In genomic region chr14:50798512-50798911, GRCm38 (mm10) we compare ENCODE assay signal across 11 mouse cellular contexts. TPM values are rescaled to one million over a fixed set of nuclear protein-coding genes. Genes with fewer than 3 reads are reported as not detected.
DNase-seq lines count a peak whose midpoint lies in the region; ATAC-seq and TF ChIP-seq lines count a peak whose summit lies in the region.
"Had no signal": no experiment of that assay in that cellular context is flagged by ENCODE, and none has a peak within 500 bp of the region (broad histone marks: within the 10 kb centered on the region; RNA-seq: fewer than 3 reads in every experiment).

No protein-coding gene starts in this region.

- H3K36me3 ChIP-seq in midbrain, postnatal 0 days (ENCODE audit: insufficient read depth, low read length), result no peaks in the 10 kb centered on the region
- no peaks in the 10 kb centered on the region for H3K36me3 ChIP-seq in midbrain, embryonic 13.5 days
- H3K36me3 ChIP-seq in stomach, postnatal 0 days (ENCODE audit: control insufficient read depth, insufficient read depth, low read length), result no peaks in the 10 kb centered on the region

- 65% methylated on average over 2 of the region's 2 CpGs for WGBS in midbrain, postnatal 0 days
- WGBS in midbrain, embryonic 13.5 days, result 58% methylated on average over 2 of the region's 2 CpGs
- whole genome bisulfite sequencing in stomach, postnatal 0 days, result 51% methylated on average over 2 of the region's 2 CpGs

- H3K9me3 ChIP-seq in midbrain, postnatal 0 days (ENCODE audit: low read length), result no peaks in the 10 kb centered on the region
- H3K9me3 ChIP-seq in midbrain, embryonic 13.5 days, result no peaks in the 10 kb centered on the region
- no peaks in the 10 kb centered on the region for H3K9me3 ChIP-seq in stomach, postnatal 0 days (ENCODE audit: control insufficient read depth, low read length)

- no peak for DNase-seq in gastrocnemius, adult 2 months
- no peak for DNase-seq in gastrocnemius, adult 8-10 months (ENCODE audit: low spot score in 2 of 2)
- peak; percentile 17 for DNase-seq in midbrain, postnatal 0 days (ENCODE audit: low spot score)
- DNase-seq in stomach, postnatal 0 days (ENCODE audit: low spot score), result no peak
- no peak for DNase-seq in cerebellum, postnatal 25 days
- DNase-seq: cerebellum, adult 11-12 months had no signal

- no peak overlapping the region for H3K4me3 ChIP-seq in gastrocnemius, adult 2 months
- no peak overlapping the region for H3K4me3 ChIP-seq in midbrain, postnatal 0 days (ENCODE audit: low read depth, low read length)
- H3K4me3 ChIP-seq in midbrain, embryonic 13.5 days (replicated peaks), result no peak overlapping the region
- H3K4me3 ChIP-seq in stomach, postnatal 0 days (ENCODE audit: low read depth, low read length), result no peak overlapping the region
- H3K4me3 ChIP-seq: myocyte had no signal

- no peaks in the 10 kb centered on the region for H3K4me1 ChIP-seq in midbrain, postnatal 0 days (ENCODE audit: insufficient read depth, low read length)
- 0 out of 2 replicates have a peak, but pooled peaks cover 2% of the 10 kb centered on the region for H3K4me1 ChIP-seq in midbrain, embryonic 13.5 days (replicated peaks)
- no peaks in the 10 kb centered on the region for H3K4me1 ChIP-seq in stomach, postnatal 0 days (replicated peaks; ENCODE audit: control insufficient read depth, insufficient read depth)

- no peaks in the 10 kb centered on the region for H3K27me3 ChIP-seq in midbrain, postnatal 0 days (ENCODE audit: insufficient read depth, low read length)
- H3K27me3 ChIP-seq in midbrain, embryonic 13.5 days, result no peaks in the 10 kb centered on the region
- no peaks in the 10 kb centered on the region for H3K27me3 ChIP-seq in stomach, postnatal 0 days (ENCODE audit: control insufficient read depth, insufficient read depth, low read length)

- intact Hi-C loops in gastrocnemius, adult 2 months (cut with DNase I), result no loop called here

- H3K9ac ChIP-seq in midbrain, postnatal 0 days (replicated peaks; ENCODE audit: low read length, poor library complexity, severe bottlenecking), result no peak overlapping the region
- H3K9ac ChIP-seq in midbrain, embryonic 13.5 days (replicated peaks), result no peak overlapping the region
- H3K9ac ChIP-seq in stomach, postnatal 0 days (ENCODE audit: low read length), result no peak overlapping the region

- no peak for TF ChIP-seq EP300 in stomach, postnatal 0 days (optimal IDR thresholded peaks at IDR 0.05)

- peak; percentile 41 for TF ChIP-seq CTCF in gastrocnemius, adult 2 months (IDR thresholded peaks at IDR 0.05)
- TF ChIP-seq CTCF in midbrain, postnatal 0 days (IDR thresholded peaks at IDR 0.05), result peak; percentile 62
- peak; percentile 61 for TF ChIP-seq CTCF in stomach, postnatal 0 days (IDR thresholded peaks at IDR 0.05; ENCODE audit: low read depth)

- ATAC-seq in midbrain, postnatal 0 days (ENCODE audit: low FRiP score), result no peak
- no peak for ATAC-seq in midbrain, embryonic 13.5 days
- ATAC-seq in erythroid progenitor cell, adult 5-6 weeks (replicated peaks; ENCODE audit: low FRiP score, poor library complexity, severe bottlenecking), result peak; percentile 70
- ATAC-seq in stomach, postnatal 0 days (ENCODE audit: low FRiP score, low TSS enrichment), result no peak
- ATAC-seq in inflammation-experienced regulatory T-cells, adult 6 months, result no peak

- no peak overlapping the region for H3K27ac ChIP-seq in gastrocnemius, adult 2 months
- no peak overlapping the region for H3K27ac ChIP-seq in midbrain, postnatal 0 days (ENCODE audit: low read depth, low read length)
- no peak overlapping the region for H3K27ac ChIP-seq in midbrain, embryonic 13.5 days
- H3K27ac ChIP-seq in stomach, postnatal 0 days (replicated peaks), result no peak overlapping the region

- H3K4me2 ChIP-seq in midbrain, postnatal 0 days (ENCODE audit: low read depth, low read length, poor library complexity, severe bottlenecking), result no peak overlapping the region
- no peak overlapping the region for H3K4me2 ChIP-seq in midbrain, embryonic 13.5 days (replicated peaks)
- no peak overlapping the region for H3K4me2 ChIP-seq in stomach, postnatal 0 days (replicated peaks; ENCODE audit: low read depth)

RNA-seq across cellular contexts. Expression of gene Ccnb1ip1, which starts 9.0 kb away (rescaled TPM):
- total RNA-seq in gastrocnemius, adult 2 months (2021), result not detected
- not detected for total RNA-seq in gastrocnemius, adult 8-10 months (2022)
- not detected in 2 replicates for total RNA-seq in midbrain, postnatal 0 days (2014; rRNA removed)
- polyA plus RNA-seq in midbrain, postnatal 0 days (2015; fragmentation: Nextera tagmentation; extraction: Ambion mirVana), result not detected in 2 replicates
- polyA plus RNA-seq in midbrain, embryonic 13.5 days (2015; fragmentation: Nextera tagmentation; extraction: Ambion mirVana), result 0.11 TPM in 1 of 2 replicates, not detected in the other
- total RNA-seq in erythroid progenitor cell, adult 5-6 weeks (2015; ENCODE audit: low replicate concordance), result not detected in 2 replicates
- not detected in 2 replicates for total RNA-seq in erythroid progenitor cell, adult 5-6 weeks (2017; ENCODE audit: low replicate concordance)
- not detected in 2 replicates for polyA plus RNA-seq in stomach, postnatal 0 days (2015; fragmentation: Nextera tagmentation; extraction: Ambion mirVana)
- polyA plus RNA-seq in inflammation-experienced regulatory T-cells, adult 6 months (2017; shearing (Covaris generic)), result not detected
- polyA plus RNA-seq: liver, adult 2 months had no signal

RNA-seq across cellular contexts. Expression of gene Parp2, which starts 9.1 kb away (rescaled TPM):
- total RNA-seq in gastrocnemius, adult 2 months (2021), result 10 to 100 TPM; 10.2 TPM
- total RNA-seq in gastrocnemius, adult 8-10 months (2022), result 10 to 100 TPM in 1 of 4 experiments, 1 to 10 TPM in 3; 7.9 to 10.2 (median 8.3) TPM
- total RNA-seq in midbrain, postnatal 0 days (2014; rRNA removed), result 16.3 and 23.5 TPM in 2 replicates
- 30.7 and 32.7 TPM in 2 replicates for polyA plus RNA-seq in midbrain, postnatal 0 days (2015; fragmentation: Nextera tagmentation; extraction: Ambion mirVana)
- polyA plus RNA-seq in midbrain, embryonic 13.5 days (2015; fragmentation: Nextera tagmentation; extraction: Ambion mirVana), result 48.4 and 50.6 TPM in 2 replicates
- total RNA-seq in erythroid progenitor cell, adult 5-6 weeks (2015; ENCODE audit: low replicate concordance), result 18.0 and 29.3 TPM in 2 replicates
- total RNA-seq in erythroid progenitor cell, adult 5-6 weeks (2017; ENCODE audit: low replicate concordance), result 32.5 and 63.5 TPM in 2 replicates
- polyA plus RNA-seq in stomach, postnatal 0 days (2015; fragmentation: Nextera tagmentation; extraction: Ambion mirVana), result 27.9 and 28.7 TPM in 2 replicates
- 100 to 1,000 TPM in 2 of 3 experiments, 10 to 100 TPM in 1; 75.1 to 115 (median 101) TPM for polyA plus RNA-seq in inflammation-experienced regulatory T-cells, adult 6 months (2017; shearing (Covaris generic))

RNA-seq across cellular contexts. Expression of gene Ttc5, which starts 13.2 kb away (rescaled TPM):
- 1 to 10 TPM; 6.2 to 6.4 TPM for total RNA-seq in gastrocnemius, adult 2 months (2021)
- 1 to 10 TPM; 3.7 to 6.8 (median 5.7) TPM for total RNA-seq in gastrocnemius, adult 8-10 months (2022)
- 83.9 and 109 TPM in 2 replicates for total RNA-seq in midbrain, postnatal 0 days (2014; rRNA removed)
- 93.1 and 97.8 TPM in 2 replicates for polyA plus RNA-seq in midbrain, postnatal 0 days (2015; fragmentation: Nextera tagmentation; extraction: Ambion mirVana)
- polyA plus RNA-seq in midbrain, embryonic 13.5 days (2015; fragmentation: Nextera tagmentation; extraction: Ambion mirVana), result 130 and 136 TPM in 2 replicates
- 13.3 and 21.4 TPM in 2 replicates for total RNA-seq in erythroid progenitor cell, adult 5-6 weeks (2015; ENCODE audit: low replicate concordance)
- total RNA-seq in erythroid progenitor cell, adult 5-6 weeks (2017; ENCODE audit: low replicate concordance), result 12.3 and 18.5 TPM in 2 replicates
- 35.1 and 37.0 TPM in 2 replicates for polyA plus RNA-seq in stomach, postnatal 0 days (2015; fragmentation: Nextera tagmentation; extraction: Ambion mirVana)
- polyA plus RNA-seq in inflammation-experienced regulatory T-cells, adult 6 months (2017; shearing (Covaris generic)), result 100 to 1,000 TPM in 2 of 3 experiments, 10 to 100 TPM in 1; 98.6 to 131 (median 123) TPM

RNA-seq across cellular contexts. Expression of gene Olfr749, which starts 53.6 kb away (rescaled TPM):
- total RNA-seq in gastrocnemius, adult 2 months (2021), result not detected
- not detected for total RNA-seq in gastrocnemius, adult 8-10 months (2022)
- total RNA-seq in midbrain, postnatal 0 days (2014; rRNA removed), result not detected in 2 replicates
- polyA plus RNA-seq in midbrain, postnatal 0 days (2015; fragmentation: Nextera tagmentation; extraction: Ambion mirVana), result not detected in 2 replicates
- not detected in 2 replicates for polyA plus RNA-seq in midbrain, embryonic 13.5 days (2015; fragmentation: Nextera tagmentation; extraction: Ambion mirVana)
- not detected in 2 replicates for total RNA-seq in erythroid progenitor cell, adult 5-6 weeks (2015; ENCODE audit: low replicate concordance)
- not detected in 2 replicates for total RNA-seq in erythroid progenitor cell, adult 5-6 weeks (2017; ENCODE audit: low replicate concordance)
- polyA plus RNA-seq in stomach, postnatal 0 days (2015; fragmentation: Nextera tagmentation; extraction: Ambion mirVana), result not detected in 2 replicates
- not detected for polyA plus RNA-seq in inflammation-experienced regulatory T-cells, adult 6 months (2017; shearing (Covaris generic))
- total RNA-seq: liver, adult 2 months had no signal
- polyA plus RNA-seq: liver, adult 2 months; myocyte had no signal
